Mouse (Mus musculus) heart, embryonic 14.5 days (tissue): ENCODE measurements around the gene Sall2. TPM values are rescaled to one million over a fixed set of nuclear protein-coding genes. Genes with fewer than 3 reads are reported as not detected.

Experiments used
- ATAC-seq: fragments of 200-750 bp; cut with Nextera tagmentation; 2 replicates; pipeline ENCODE4 v1.8.0; 2017; ENCODE audit warnings: low read depth, moderate TSS enrichment; ENCODE audit not compliant: insufficient number of reproducible peaks, insufficient read depth, low FRiP score
- H3K27ac ChIP-seq, 2 experiments: fragments of 200-500 bp in 1 of 2; fragments of 300-500 bp in 1 of 2; sonication (generic) in 1 of 2; replicated peaks in 1 of 2; 2 replicates each; pipeline ENCODE4 v1.5.1; 2012 to 2014; ENCODE audit warnings: low read depth in 2 of 2, low read length in 2 of 2, control low read depth in 1 of 2, mild to moderate bottlenecking in 1 of 2, mixed read lengths in 1 of 2; ENCODE audit not compliant: control insufficient read depth in 1 of 2, insufficient read depth in 1 of 2
- H3K27me3 ChIP-seq: fragments of 300-500 bp; sonication (generic); 2 replicates; pipeline ENCODE4 v1.6.1; 2014; ENCODE audit warnings: mild to moderate bottlenecking, low read length, control low read depth; ENCODE audit not compliant: control insufficient read depth, insufficient read depth
- H3K36me3 ChIP-seq: fragments of 300-500 bp; sonication (generic); 2 replicates; pipeline ENCODE4 v1.6.1; 2014; ENCODE audit warnings: mild to moderate bottlenecking, control low read depth, low read length, mixed read lengths; ENCODE audit not compliant: control insufficient read depth, insufficient read depth
- H3K4me1 ChIP-seq, 2 experiments: fragments of 200-500 bp in 1 of 2; fragments of 300-500 bp in 1 of 2; sonication (generic) in 1 of 2; 2 replicates each; pipeline ENCODE4 v1.6.1; 2012 to 2014; ENCODE audit warnings: low read length in 2 of 2, control low read depth in 1 of 2, mixed read lengths in 1 of 2; ENCODE audit not compliant: control insufficient read depth in 2 of 2, insufficient read depth in 2 of 2
- H3K4me2 ChIP-seq: fragments of 300-500 bp; sonication (generic); 2 replicates; pipeline ENCODE4 v1.6.1; 2014; ENCODE audit warnings: mild to moderate bottlenecking, low read length
- H3K4me3 ChIP-seq, 2 experiments: fragments of 200-500 bp in 1 of 2; fragments of 300-500 bp in 1 of 2; sonication (generic) in 1 of 2; 2 replicates each; pipeline ENCODE4 v1.5.1; 2012 to 2014; ENCODE audit warnings: low read length in 2 of 2, mild to moderate bottlenecking in 2 of 2, control low read depth in 1 of 2, low read depth in 1 of 2, moderate library complexity in 1 of 2; ENCODE audit not compliant: control insufficient read depth in 1 of 2, insufficient read depth in 1 of 2
- H3K9ac ChIP-seq: fragments of 300-500 bp; sonication (generic); 2 replicates; pipeline ENCODE4 v1.6.1; 2014; ENCODE audit warnings: mild to moderate bottlenecking, low read length
- H3K9me3 ChIP-seq: fragments of 300-500 bp; sonication (generic); 2 replicates; pipeline ENCODE4 v1.6.1; 2016; ENCODE audit warnings: low read length, control low read depth; ENCODE audit not compliant: control insufficient read depth
- WGBS: fragments of 180-500 bp; shearing (Covaris S2); extraction: QIAGEN DNeasy Blood & Tissue Kit; methylation state at CpG from one replicate; pipeline ENCODE4 v1.1.7; 2014; 5-methylcytosine and 5-hydroxymethylcytosine counted together
- polyA plus RNA-seq: library from polyadenylated mRNA; unstranded; fragments of >200 nt; fragmentation: Nextera tagmentation; extraction: Ambion mirVana; gene quantifications from 2 replicates; pipeline ENCODE4 v1.2.1, GENCODE M21; 2014

The Sall2 gene
- polyA plus RNA-seq, 1 experiment from 2014 or later = 6.0 TPM

DNA sequence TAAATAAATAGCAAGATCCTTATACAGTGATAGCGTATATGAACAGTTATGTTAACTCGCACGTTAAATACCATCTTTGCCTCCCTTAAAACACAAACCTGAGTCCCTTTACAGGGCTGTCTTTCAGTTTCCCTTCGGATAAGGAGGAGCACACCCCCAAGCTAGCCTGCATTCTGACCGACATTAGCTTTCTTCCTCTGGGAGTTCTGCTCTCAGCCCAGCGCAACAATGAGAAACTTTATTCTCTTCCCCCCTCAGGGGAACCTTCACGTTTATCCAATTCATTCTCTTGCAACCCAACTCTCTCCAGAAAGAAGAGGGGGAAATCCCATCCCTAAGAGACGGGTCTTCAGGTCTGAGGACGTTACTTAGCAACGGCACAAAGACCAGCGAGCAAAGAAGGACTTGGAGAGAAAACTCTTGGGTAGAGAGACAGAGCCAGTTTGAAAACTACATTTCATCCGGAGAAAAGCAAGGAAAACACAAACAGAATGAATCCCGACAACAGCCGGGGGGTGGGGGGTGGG is 1.1 kb downstream of the Sall2 start:
- peaks cover 34% of the 10 kb centered on the region for H3K27me3 ChIP-seq
- no peaks in the 10 kb centered on the region for H3K36me3 ChIP-seq
- H3K27ac ChIP-seq = no peak overlapping the region
- 3% methylated on average over 14 of the region's 14 CpGs for WGBS
- H3K4me3 ChIP-seq = peak overlapping the region; percentile 47
- peaks cover 2 to 6% of the 10 kb centered on the region in 2 experiments; a peak in 3 of 4 replicates for H3K4me1 ChIP-seq
- no peaks in the 10 kb centered on the region for H3K9me3 ChIP-seq
- no peak for ATAC-seq
- no peak overlapping the region for H3K9ac ChIP-seq
- H3K4me2 ChIP-seq = peak overlapping the region; percentile 85

DNA sequence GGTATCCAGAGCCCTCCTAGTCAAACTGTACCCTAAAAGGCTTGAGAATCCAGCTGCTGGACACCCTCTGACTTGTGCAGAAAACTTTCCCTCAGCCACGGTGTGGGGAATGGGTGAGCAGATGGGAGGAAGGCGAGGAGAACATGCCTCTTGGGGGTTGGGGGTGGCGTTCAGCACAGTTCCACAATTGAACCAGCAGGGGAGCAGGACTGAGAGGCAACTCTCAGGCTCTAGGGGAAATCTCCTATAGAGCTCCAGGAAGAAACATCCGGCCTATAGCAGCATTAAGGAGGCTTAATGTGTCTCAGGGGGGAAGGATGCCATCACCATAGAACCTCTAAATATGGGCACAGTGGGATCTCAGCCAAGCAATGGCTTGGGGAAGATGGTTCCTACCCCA is 2.7 kb downstream of the Sall2 start:
- no peak for ATAC-seq
- Histone ChIP-seq H3K27me3 (peaks cover 29% of the 10 kb centered on the region), H3K36me3 (no peaks in the 10 kb centered on the region), H3K9ac (no peak overlapping the region), H3K4me3 (no peak overlapping the region), H3K9me3 (no peaks in the 10 kb centered on the region), H3K4me2 (no peak overlapping the region), H3K27ac (no peak overlapping the region), H3K4me1 (peaks cover 2 to 6% of the 10 kb centered on the region in 2 experiments; a peak in 3 of 4 replicates)
- WGBS = 18% methylated on average over 4 of the region's 4 CpGs

DNA sequence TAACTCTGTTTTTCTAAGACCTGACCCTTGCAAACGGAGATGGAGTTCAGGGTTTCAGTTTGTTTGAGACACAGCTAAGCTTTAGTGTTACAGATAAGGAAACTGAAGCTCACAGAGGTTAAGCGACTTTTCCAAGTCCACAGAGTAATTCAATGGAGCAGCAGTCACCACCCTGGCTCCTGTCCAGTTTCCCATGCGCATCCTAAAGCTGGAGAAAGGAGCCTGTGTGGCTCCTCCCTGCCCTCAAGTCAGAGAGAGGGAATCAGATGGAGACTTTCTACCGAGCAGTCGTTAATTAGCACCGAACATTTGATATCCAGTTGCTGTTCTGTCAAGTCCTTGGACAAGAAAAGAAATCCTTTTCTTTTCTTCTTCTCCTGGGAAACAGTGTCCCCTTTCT is 9.2 kb downstream of the Sall2 start:
- no peak for ATAC-seq
- WGBS = 48% methylated on average over 6 of the region's 6 CpGs
- H3K9me3 ChIP-seq = no peaks in the 10 kb centered on the region
- H3K27me3 ChIP-seq = no peaks in the 10 kb centered on the region
- no peak overlapping the region for H3K4me3 ChIP-seq
- peaks cover 3% of the 10 kb centered on the region; the same call in 1 of the 2 replicates for H3K36me3 ChIP-seq
- no peak overlapping the region for H3K27ac ChIP-seq
- peaks cover 8 to 17% of the 10 kb centered on the region in 2 experiments; a peak in 3 of 4 replicates for H3K4me1 ChIP-seq
- H3K4me2 ChIP-seq = no peak overlapping the region
- no peak overlapping the region for H3K9ac ChIP-seq

DNA sequence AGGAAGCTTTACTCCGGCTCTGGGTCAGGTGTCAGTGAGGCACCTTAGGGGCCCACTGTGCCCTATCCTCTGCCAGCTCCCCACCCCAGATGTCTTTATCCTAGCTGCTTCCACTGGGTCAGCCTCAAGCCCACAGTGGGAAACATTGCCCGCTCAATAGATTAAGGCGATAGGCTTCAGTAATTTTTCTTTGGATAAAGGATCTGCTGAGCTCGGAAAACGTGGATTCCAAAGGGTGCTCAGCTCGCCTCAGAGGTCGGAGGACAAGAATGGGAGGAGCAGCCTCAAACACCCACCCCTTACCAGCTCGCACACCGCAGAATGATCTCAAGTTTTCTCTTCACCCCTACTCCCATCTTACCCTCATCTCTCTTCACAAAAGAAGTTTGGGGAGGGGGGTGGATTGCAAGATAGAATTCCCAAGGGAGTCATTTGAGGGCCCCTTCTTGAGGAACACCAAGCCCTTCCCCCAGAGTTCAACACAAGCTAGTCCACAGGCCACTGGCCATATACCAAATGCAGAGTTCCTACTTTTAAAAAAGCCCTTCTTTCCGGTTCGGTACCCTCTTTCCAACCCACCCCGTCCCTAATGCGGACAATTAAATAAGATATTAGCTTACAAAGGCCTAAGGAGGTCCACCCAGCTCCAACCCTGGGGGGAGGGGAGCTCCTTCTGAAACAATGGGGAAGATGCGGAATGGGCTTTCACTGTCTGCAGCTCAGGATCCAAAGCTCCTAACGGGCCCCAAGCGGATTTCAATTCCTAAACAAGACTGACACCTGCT is 11.9 kb downstream of the Sall2 start:
- peaks cover 30% of the 10 kb centered on the region for H3K36me3 ChIP-seq
- H3K9me3 ChIP-seq = no peaks in the 10 kb centered on the region
- peak; percentile 45 for ATAC-seq
- peak overlapping the region; percentile 93 for H3K4me2 ChIP-seq
- H3K27me3 ChIP-seq = no peaks in the 10 kb centered on the region
- H3K27ac ChIP-seq = peak overlapping the region; percentile 64 to 81
- peak overlapping the region; percentile 92 for H3K9ac ChIP-seq
- H3K4me3 ChIP-seq = peak overlapping the region; percentile 81 to 89
- peaks cover 8 to 17% of the 10 kb centered on the region in 2 experiments; a peak in 3 of 4 replicates for H3K4me1 ChIP-seq
- WGBS = 10% methylated on average over 16 of the region's 16 CpGs

DNA sequence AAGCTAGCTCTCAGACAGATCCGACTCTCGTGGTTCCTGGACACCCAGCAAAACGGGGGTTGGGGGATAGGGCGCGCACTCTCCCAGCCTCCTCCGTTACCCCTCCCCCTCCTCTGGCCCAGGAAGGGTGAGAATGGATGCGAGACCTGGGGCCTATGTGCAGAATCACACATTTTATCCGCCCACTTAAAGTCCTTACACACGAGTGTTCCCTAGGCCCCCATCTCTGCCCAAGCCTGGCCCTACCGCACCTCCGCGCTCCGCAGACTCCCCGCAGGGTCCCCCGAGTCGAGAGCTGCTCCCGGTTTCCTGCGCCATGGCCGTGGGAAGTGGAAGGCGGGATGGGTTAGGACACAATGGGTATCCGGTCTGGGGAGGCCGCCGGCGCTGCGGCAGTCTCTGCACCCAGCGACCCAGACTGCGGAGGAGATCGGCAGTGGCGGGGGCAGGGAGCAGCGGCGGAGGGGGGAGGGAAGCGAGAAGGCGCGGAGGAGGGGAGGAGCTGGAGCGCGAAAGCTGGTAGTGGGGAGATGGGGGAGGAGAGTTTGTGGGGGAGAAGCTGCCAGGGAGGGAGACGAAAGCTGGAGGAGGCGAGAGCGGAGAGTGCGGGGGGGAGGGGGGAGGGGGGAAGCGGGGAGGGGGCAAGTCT is 12.6 kb downstream of the Sall2 start:
- H3K9me3 ChIP-seq = no peaks in the 10 kb centered on the region
- peak overlapping the region; percentile 80 to 81 for H3K27ac ChIP-seq
- peaks cover 8 to 17% of the 10 kb centered on the region in 2 experiments; a peak in 3 of 4 replicates for H3K4me1 ChIP-seq
- H3K4me2 ChIP-seq = peak overlapping the region; percentile 93
- peak; percentile 72 for ATAC-seq
- peak overlapping the region; percentile 92 for H3K9ac ChIP-seq
- under 1% methylated on average over 33 of the region's 41 CpGs for WGBS
- peaks cover 35% of the 10 kb centered on the region for H3K36me3 ChIP-seq
- H3K27me3 ChIP-seq = no peaks in the 10 kb centered on the region
- peak overlapping the region; percentile 81 to 89 for H3K4me3 ChIP-seq

DNA sequence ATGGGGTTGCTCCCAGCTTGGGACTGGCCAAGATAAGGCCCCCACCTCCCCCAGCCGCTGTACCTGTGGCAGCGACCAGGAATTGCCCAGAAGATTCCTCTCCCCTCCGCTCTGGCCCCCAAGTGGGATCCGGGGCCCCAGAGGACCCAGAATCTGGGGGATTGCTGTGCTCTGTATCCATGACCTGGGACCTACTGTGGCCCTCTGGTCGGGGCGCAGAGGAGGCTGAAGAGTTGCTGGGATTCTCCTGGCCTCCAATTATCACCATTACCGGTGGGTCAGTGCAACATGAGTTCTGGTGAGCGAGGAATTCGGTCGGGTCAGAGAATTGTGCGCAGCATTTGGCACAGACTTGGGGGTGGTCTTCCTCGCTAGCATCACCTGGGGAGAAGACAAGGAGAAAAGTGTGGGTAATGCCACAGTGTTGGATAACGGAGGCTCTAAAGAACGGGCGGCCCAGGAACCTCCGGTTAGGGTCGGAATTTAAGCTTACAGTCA is 13.2 kb downstream of the Sall2 start:
- no peak for ATAC-seq

DNA sequence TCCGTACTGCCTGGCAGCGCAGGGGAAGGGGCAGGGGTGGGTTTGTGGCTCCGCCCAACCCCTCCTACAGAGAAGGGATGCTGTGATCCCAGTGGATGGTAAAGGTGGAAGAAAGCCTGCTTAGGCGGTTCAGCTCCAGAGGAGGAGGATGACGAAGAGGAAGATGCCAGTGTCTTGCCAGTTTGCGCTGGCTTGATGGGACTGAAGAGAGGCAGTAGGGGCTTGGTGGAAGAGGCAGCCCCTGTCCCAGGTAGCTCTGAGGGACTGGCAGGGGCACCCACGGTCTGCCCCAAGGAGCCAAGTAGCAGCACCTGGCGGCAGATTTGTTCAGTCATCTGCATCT is 13.8 kb downstream of the Sall2 start:
- H3K4me2 ChIP-seq = peak overlapping the region; percentile 93
- H3K4me1 ChIP-seq = peaks cover 8 to 17% of the 10 kb centered on the region in 2 experiments; a peak in 3 of 4 replicates
- no peaks in the 10 kb centered on the region for H3K9me3 ChIP-seq
- H3K9ac ChIP-seq = peak overlapping the region; percentile 92
- peaks cover 36% of the 10 kb centered on the region for H3K36me3 ChIP-seq
- peak overlapping the region in 1 of 2 experiments; percentile 89; a peak in 2 of 4 replicates for H3K4me3 ChIP-seq
- no peaks in the 10 kb centered on the region for H3K27me3 ChIP-seq
- H3K27ac ChIP-seq = no peak overlapping the region
- 57% methylated on average over 8 of the region's 8 CpGs for WGBS
- no peak for ATAC-seq

More for the DNA sequence above, 13.2 kb downstream of the Sall2 start:
- Histone ChIP-seq H3K27ac (peak overlapping the region; percentile 80 to 81; a peak in 3 of 4 replicates), H3K27me3 (no peaks in the 10 kb centered on the region), H3K9me3 (no peaks in the 10 kb centered on the region), H3K4me2 (peak overlapping the region; percentile 93), H3K4me3 (peak overlapping the region; percentile 81 to 89), H3K4me1 (peaks cover 8 to 17% of the 10 kb centered on the region in 2 experiments; a peak in 3 of 4 replicates), H3K9ac (peak overlapping the region; percentile 92), H3K36me3 (peaks cover 35% of the 10 kb centered on the region)
- 1% methylated on average over 17 of the region's 17 CpGs for WGBS
